ENCODE assay signal across 9 mouse cellular contexts in the genomic region with DNA sequence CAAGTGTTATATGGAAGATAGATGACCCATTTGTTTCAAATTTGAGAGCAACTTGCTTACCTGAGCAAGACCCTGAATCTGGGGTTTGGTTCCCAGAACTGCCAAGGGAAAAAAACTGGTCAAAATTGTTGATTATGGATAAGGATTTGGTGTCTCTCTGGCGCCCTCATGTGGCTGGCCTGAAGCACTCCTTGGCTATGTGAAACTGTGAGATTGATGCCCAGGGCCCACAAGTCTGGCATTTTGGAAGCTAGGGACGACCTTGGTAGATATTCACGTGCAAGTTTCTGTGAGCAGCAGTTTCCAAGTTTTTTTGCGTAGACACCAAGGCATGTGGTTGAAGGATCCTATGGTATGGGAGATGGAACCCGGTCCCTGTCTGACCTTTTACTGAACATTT. TPM values are rescaled to one million over a fixed set of nuclear protein-coding genes. Genes with fewer than 3 reads are reported as not detected.
DNase-seq lines count a peak whose midpoint lies in the region; ATAC-seq and TF ChIP-seq lines count a peak whose summit lies in the region.
"Had no signal": no experiment of that assay in that cellular context is flagged by ENCODE, and none has a peak within 500 bp of the region (broad histone marks: within the 10 kb centered on the region; RNA-seq: fewer than 3 reads in every experiment).

No protein-coding gene starts in this region.

- DNase-seq in 416B (ENCODE audit: low read depth) (peak; percentile 95), liver (peak; percentile 90)
- peak; percentile 41 to 55 for DNase-seq in gastrocnemius, postnatal 36 days
- peak; percentile 70 for DNase-seq in kidney, adult 2 months
- peak; percentile 88 for DNase-seq in stomach, postnatal 0 days (ENCODE audit: low spot score)

- H3K9ac ChIP-seq in midbrain, embryonic 16.5 days (ENCODE audit: low read depth, low read length): no peak overlapping the region
- H3K9ac ChIP-seq in stomach, postnatal 0 days (ENCODE audit: low read length): no peak overlapping the region
- H3K9ac ChIP-seq: embryonic facial prominence, embryonic 12.5 days had no signal

- H3K4me2 ChIP-seq in midbrain, embryonic 16.5 days (ENCODE audit: low read length): peak overlapping the region; percentile 10; the same call in 1 of the 2 replicates
- no peak overlapping the region for H3K4me2 ChIP-seq in stomach, postnatal 0 days (replicated peaks; ENCODE audit: low read depth)
- H3K4me2 ChIP-seq: embryonic facial prominence, embryonic 12.5 days had no signal

- no peaks in the 10 kb centered on the region for H3K4me1 ChIP-seq in cortical plate, adult 2 months (ENCODE audit: control insufficient read depth, insufficient read depth, low read length)
- no peaks in the 10 kb centered on the region; the same call in 1 of the 2 replicates for H3K4me1 ChIP-seq in kidney, adult 2 months (ENCODE audit: control insufficient read depth, insufficient read depth, low read length)
- peaks cover 11% of the 10 kb centered on the region for H3K4me1 ChIP-seq in midbrain, embryonic 16.5 days (ENCODE audit: control insufficient read depth, insufficient read depth, low read length)
- H3K4me1 ChIP-seq in stomach, postnatal 0 days (replicated peaks; ENCODE audit: control insufficient read depth, insufficient read depth): no peaks in the 10 kb centered on the region

- TF ChIP-seq POLR2A in cortical plate, adult 2 months (IDR thresholded peaks at IDR 0.05; ENCODE audit: extremely low read depth, insufficient read depth, low read length): no peak
- no peak for TF ChIP-seq POLR2A in kidney, adult 2 months (IDR thresholded peaks at IDR 0.05; ENCODE audit: low read depth, low read length)

- WGBS in kidney, adult 2 months: 12% methylated on average over 5 of the region's 5 CpGs
- 10% methylated on average over 5 of the region's 5 CpGs for WGBS in midbrain, embryonic 16.5 days
- WGBS in stomach, postnatal 0 days: 12% methylated on average over 5 of the region's 5 CpGs

- no peaks in the 10 kb centered on the region for H3K27me3 ChIP-seq in kidney, adult 2 months (replicated peaks; ENCODE audit: control insufficient read depth, insufficient read depth, low read length)
- H3K27me3 ChIP-seq in midbrain, embryonic 16.5 days (ENCODE audit: control insufficient read depth, insufficient read depth, low read depth, low read length): no peaks in the 10 kb centered on the region
- no peaks in the 10 kb centered on the region for H3K27me3 ChIP-seq in stomach, postnatal 0 days (ENCODE audit: control insufficient read depth, insufficient read depth, low read length)
- H3K27me3 ChIP-seq: embryonic facial prominence, embryonic 12.5 days had no signal

- H3K9me3 ChIP-seq in midbrain, embryonic 16.5 days (replicated peaks; ENCODE audit: control insufficient read depth, low read length, poor library complexity, severe bottlenecking): no peaks in the 10 kb centered on the region
- no peaks in the 10 kb centered on the region for H3K9me3 ChIP-seq in stomach, postnatal 0 days (ENCODE audit: control insufficient read depth, low read length)
- H3K9me3 ChIP-seq: embryonic facial prominence, embryonic 12.5 days had no signal

- intact Hi-C loops in gastrocnemius, postnatal 36 days (cut with DNase I): no loop called here

- H3K4me3 ChIP-seq in cortical plate, adult 2 months (ENCODE audit: insufficient read depth, low read length): no peak overlapping the region
- H3K4me3 ChIP-seq in kidney, adult 2 months (ENCODE audit: insufficient read depth, low read depth, low read length): no peak overlapping the region
- H3K4me3 ChIP-seq in midbrain, embryonic 16.5 days (ENCODE audit: low read depth, low read length): no peak overlapping the region; the same call in 1 of the 2 replicates
- H3K4me3 ChIP-seq in stomach, postnatal 0 days (ENCODE audit: low read depth, low read length): no peak overlapping the region
- H3K4me3 ChIP-seq: embryonic facial prominence, embryonic 12.5 days had no signal

- no peak for TF ChIP-seq EP300 in stomach, postnatal 0 days (optimal IDR thresholded peaks at IDR 0.05)

- ATAC-seq in activated CD4-positive, CD25-positive, alpha-beta regulatory T cell, adult 4 months: peak; percentile 48
- ATAC-seq in midbrain, embryonic 16.5 days: no peak; the same call in 1 of the 2 replicates
- ATAC-seq in stomach, postnatal 0 days (ENCODE audit: low FRiP score, low TSS enrichment): peak; percentile 51; the same call in 1 of the 2 replicates

- peak; percentile 93 for TF ChIP-seq CTCF in cortical plate, adult 2 months (IDR thresholded peaks at IDR 0.05; ENCODE audit: extremely low read depth, insufficient read depth, low read length)
- TF ChIP-seq CTCF in kidney, adult 2 months (conservative IDR thresholded peaks at IDR 0.05; ENCODE audit: insufficient read depth, insufficient read length, low read depth, low read length): peak; percentile 85
- peak; percentile 92 for TF ChIP-seq CTCF in stomach, postnatal 0 days (IDR thresholded peaks at IDR 0.05; ENCODE audit: low read depth)

- H3K36me3 ChIP-seq in kidney, adult 2 months (ENCODE audit: control insufficient read depth, insufficient read depth, low read length): no peaks in the 10 kb centered on the region
- no peaks in the 10 kb centered on the region for H3K36me3 ChIP-seq in midbrain, embryonic 16.5 days (ENCODE audit: control insufficient read depth, insufficient read depth, low read length)
- H3K36me3 ChIP-seq in stomach, postnatal 0 days (ENCODE audit: control insufficient read depth, insufficient read depth, low read length): no peaks in the 10 kb centered on the region
- H3K36me3 ChIP-seq: embryonic facial prominence, embryonic 12.5 days had no signal

- no peak overlapping the region for H3K27ac ChIP-seq in cortical plate, adult 2 months (ENCODE audit: insufficient read depth, low read length)
- no peak overlapping the region for H3K27ac ChIP-seq in kidney, adult 2 months (ENCODE audit: insufficient read depth, low read depth, low read length)
- no peak overlapping the region for H3K27ac ChIP-seq in midbrain, embryonic 16.5 days (ENCODE audit: low read length)
- H3K27ac ChIP-seq in stomach, postnatal 0 days (replicated peaks): no peak overlapping the region
- H3K27ac ChIP-seq: embryonic facial prominence, embryonic 12.5 days had no signal

RNA-seq across cellular contexts. Expression of a gene that starts 6.2 kb away (rescaled TPM):
- polyA plus RNA-seq in activated CD4-positive, CD25-positive, alpha-beta regulatory T cell, adult 4 months (2017; shearing (Covaris generic)): 1 to 10 TPM; 2.7 to 3.2 TPM
- polyA plus RNA-seq in cortical plate, adult 2 months (2012; rRNA removed): 20.7 and 34.8 TPM in 2 replicates
- total RNA-seq in gastrocnemius, postnatal 36 days (2021): 100 to 1,000 TPM; 130 to 153 TPM
- polyA plus RNA-seq in kidney, adult 2 months (2012; rRNA removed): 44.7 and 57.5 TPM in 2 replicates
- polyA plus RNA-seq in midbrain, embryonic 16.5 days (2015; fragmentation: Nextera tagmentation; extraction: Ambion mirVana): 1.5 and 3.0 TPM in 2 replicates
- polyA plus RNA-seq in stomach, postnatal 0 days (2015; fragmentation: Nextera tagmentation; extraction: Ambion mirVana): 13.7 and 18.3 TPM in 2 replicates

RNA-seq across cellular contexts. Expression of a gene that starts 9.1 kb away (rescaled TPM):
- polyA plus RNA-seq in activated CD4-positive, CD25-positive, alpha-beta regulatory T cell, adult 4 months (2017; shearing (Covaris generic)): not detected
- 6.4 and 14.2 TPM in 2 replicates for polyA plus RNA-seq in cortical plate, adult 2 months (2012; rRNA removed)
- total RNA-seq in gastrocnemius, postnatal 36 days (2021): 10 to 100 TPM in 1 of 2 experiments, 1 to 10 TPM in 1; 7.7 to 11.5 TPM
- polyA plus RNA-seq in kidney, adult 2 months (2012; rRNA removed): 4.3 and 8.0 TPM in 2 replicates
- polyA plus RNA-seq in midbrain, embryonic 16.5 days (2015; fragmentation: Nextera tagmentation; extraction: Ambion mirVana): not detected in 2 replicates
- polyA plus RNA-seq in stomach, postnatal 0 days (2015; fragmentation: Nextera tagmentation; extraction: Ambion mirVana): 4.5 and 8.9 TPM in 2 replicates

RNA-seq across cellular contexts. Expression of a gene that starts 10.6 kb away (rescaled TPM):
- polyA plus RNA-seq in activated CD4-positive, CD25-positive, alpha-beta regulatory T cell, adult 4 months (2017; shearing (Covaris generic)): 1 to 10 TPM in 1 of 2 experiments, not detected in 1; 1.1 TPM
- 0.74 and 0.92 TPM in 2 replicates for polyA plus RNA-seq in cortical plate, adult 2 months (2012; rRNA removed)
- 1 to 10 TPM; 2.8 to 5.0 TPM for total RNA-seq in gastrocnemius, postnatal 36 days (2021)
- 0.25 and 0.58 TPM in 2 replicates for polyA plus RNA-seq in kidney, adult 2 months (2012; rRNA removed)
- polyA plus RNA-seq in midbrain, embryonic 16.5 days (2015; fragmentation: Nextera tagmentation; extraction: Ambion mirVana): not detected in 2 replicates
- polyA plus RNA-seq in stomach, postnatal 0 days (2015; fragmentation: Nextera tagmentation; extraction: Ambion mirVana): 2.3 and 3.4 TPM in 2 replicates

RNA-seq across cellular contexts. Expression of a gene that starts 18.5 kb away (rescaled TPM):
- polyA plus RNA-seq in activated CD4-positive, CD25-positive, alpha-beta regulatory T cell, adult 4 months (2017; shearing (Covaris generic)): under 1 TPM in 1 of 2 experiments, not detected in 1; 0.38 TPM
- 0.29 and 0.38 TPM in 2 replicates for polyA plus RNA-seq in cortical plate, adult 2 months (2012; rRNA removed)
- total RNA-seq in gastrocnemius, postnatal 36 days (2021): 1 to 10 TPM; 1.7 to 2.1 TPM
- polyA plus RNA-seq in kidney, adult 2 months (2012; rRNA removed): 0.27 and 0.36 TPM in 2 replicates
- 0.27 TPM in 1 of 2 replicates, not detected in the other for polyA plus RNA-seq in midbrain, embryonic 16.5 days (2015; fragmentation: Nextera tagmentation; extraction: Ambion mirVana)
- polyA plus RNA-seq in stomach, postnatal 0 days (2015; fragmentation: Nextera tagmentation; extraction: Ambion mirVana): 0.30 and 0.62 TPM in 2 replicates

RNA-seq across cellular contexts. Expression of a gene that starts 19.2 kb away (rescaled TPM):
- polyA plus RNA-seq in activated CD4-positive, CD25-positive, alpha-beta regulatory T cell, adult 4 months (2017; shearing (Covaris generic)): 1 to 10 TPM in 1 of 2 experiments, not detected in 1; 1.1 TPM
- polyA plus RNA-seq in cortical plate, adult 2 months (2012; rRNA removed): 0.73 TPM in 1 of 2 replicates, not detected in the other
- total RNA-seq in gastrocnemius, postnatal 36 days (2021): 1 to 10 TPM; 5.5 to 6.4 TPM
- 0.74 and 0.87 TPM in 2 replicates for polyA plus RNA-seq in kidney, adult 2 months (2012; rRNA removed)
- not detected in 2 replicates for polyA plus RNA-seq in midbrain, embryonic 16.5 days (2015; fragmentation: Nextera tagmentation; extraction: Ambion mirVana)
- 0.51 and 0.78 TPM in 2 replicates for polyA plus RNA-seq in stomach, postnatal 0 days (2015; fragmentation: Nextera tagmentation; extraction: Ambion mirVana)
